Mouse (Mus musculus): ENCODE measurements at regions not wholly inside any gene's neighbourhood (a gene's known extent, or its start where the extent isn't known, plus 50 kb on each side); places are given as distances from the start of the nearest gene placed in this dataset.
A peak's percentile ranks its signal among the peaks of the same experiment; 100 is the strongest.

GRCm38 (mm10) chr11:109069326-109069709 lies 74.9 kb downstream of the E030025P04Rik start:
- Histone ChIP-seq H3K4me3 (ENCODE audit: insufficient read depth in 1 of 2, low read depth in 1 of 2, low read length in 2 of 2, poor library complexity in 1 of 2, severe bottlenecking in 1 of 2) (no peak overlapping the region), H3K4me1 (ENCODE audit: control insufficient read depth in 2 of 2, insufficient read depth in 2 of 2, low read length in 2 of 2, poor library complexity in 1 of 2) (peaks cover 4 to 6% of the 10 kb centered on the region in 2 experiments; a peak in 3 of 4 replicates), H3K36me3 (ENCODE audit: control insufficient read depth, insufficient read depth, low read length, poor library complexity, severe bottlenecking) (no peaks in the 10 kb centered on the region), H3K27ac (ENCODE audit: insufficient read depth, low read depth, low read length, poor library complexity, severe bottlenecking) (no peak overlapping the region), H3K9me3 (ENCODE audit: control insufficient read depth, insufficient read depth, low read depth, low read length) (no peaks in the 10 kb centered on the region), H3K9ac (ENCODE audit: insufficient read depth, low read depth, low read length, poor library complexity, severe bottlenecking) (no peak overlapping the region)
- no peak for DNase-seq (ENCODE audit: low read depth, low spot score)
- TF ChIP-seq MAFK (IDR thresholded peaks at IDR 0.05; ENCODE audit: insufficient read depth, low read depth, low read length), result no peak
- TF ChIP-seq ZNF384 (IDR thresholded peaks at IDR 0.05; ENCODE audit: low read depth, low read length), result no peak
- in situ Hi-C loops (cut with MboI; ENCODE audit: low sequenced_read_pairs in 2 of 2, unreplicated experiment in 2 of 2), result no loop called here

- no peak overlapping the region for H3K4me3 ChIP-seq (ENCODE audit: insufficient read depth in 1 of 2, low read depth in 1 of 2, low read length in 2 of 2, poor library complexity in 1 of 2, severe bottlenecking in 1 of 2)
- no peak for TF ChIP-seq MAFK (IDR thresholded peaks at IDR 0.05; ENCODE audit: insufficient read depth, low read depth, low read length)
- no peak for TF ChIP-seq ZNF384 (IDR thresholded peaks at IDR 0.05; ENCODE audit: low read depth, low read length)
- TF ChIP-seq CHD2 (IDR thresholded peaks at IDR 0.05; ENCODE audit: low read depth, low read length), result no peak
- no peak for TF ChIP-seq ZC3H11A (IDR thresholded peaks at IDR 0.05; ENCODE audit: borderline replicate concordance, low read depth, low read length)
- no peak for TF ChIP-seq HCFC1 (IDR thresholded peaks at IDR 0.05; ENCODE audit: borderline replicate concordance, insufficient read depth, low read length)
- peaks cover 4 to 6% of the 10 kb centered on the region in 2 experiments; a peak in 3 of 4 replicates for H3K4me1 ChIP-seq (ENCODE audit: control insufficient read depth in 2 of 2, insufficient read depth in 2 of 2, low read length in 2 of 2, poor library complexity in 1 of 2)
- H3K27ac ChIP-seq (ENCODE audit: insufficient read depth, low read depth, low read length, poor library complexity, severe bottlenecking), result no peak overlapping the region
- no peaks in the 10 kb centered on the region for H3K36me3 ChIP-seq (ENCODE audit: control insufficient read depth, insufficient read depth, low read length, poor library complexity, severe bottlenecking)
- no peaks in the 10 kb centered on the region for H3K9me3 ChIP-seq (ENCODE audit: control insufficient read depth, insufficient read depth, low read depth, low read length)
- H3K9ac ChIP-seq (ENCODE audit: insufficient read depth, low read depth, low read length, poor library complexity, severe bottlenecking), result no peak overlapping the region
- DNase-seq (ENCODE audit: low read depth, low spot score), result peak; percentile 37
- in situ Hi-C loops (cut with MboI; ENCODE audit: low sequenced_read_pairs in 2 of 2, unreplicated experiment in 2 of 2), result no loop called here
Observed at GRCm38 (mm10) chr11:109068371-109069325, 75.5 kb downstream of the E030025P04Rik start.

GRCm38 (mm10) chr11:109067733-109068132 lies 76.4 kb downstream of the E030025P04Rik start:
- no peak for DNase-seq (ENCODE audit: low read depth, low spot score)
- Histone ChIP-seq H3K9ac (ENCODE audit: insufficient read depth, low read depth, low read length, poor library complexity, severe bottlenecking) (no peak overlapping the region), H3K27ac (ENCODE audit: insufficient read depth, low read depth, low read length, poor library complexity, severe bottlenecking) (no peak overlapping the region), H3K4me1 (ENCODE audit: control insufficient read depth in 2 of 2, insufficient read depth in 2 of 2, low read length in 2 of 2, poor library complexity in 1 of 2) (peaks cover 4 to 6% of the 10 kb centered on the region in 2 experiments; a peak in 3 of 4 replicates), H3K36me3 (ENCODE audit: control insufficient read depth, insufficient read depth, low read length, poor library complexity, severe bottlenecking) (no peaks in the 10 kb centered on the region), H3K9me3 (ENCODE audit: control insufficient read depth, insufficient read depth, low read depth, low read length) (no peaks in the 10 kb centered on the region), H3K4me3 (ENCODE audit: insufficient read depth in 1 of 2, low read depth in 1 of 2, low read length in 2 of 2, poor library complexity in 1 of 2, severe bottlenecking in 1 of 2) (no peak overlapping the region)
- in situ Hi-C loops (cut with MboI; ENCODE audit: low sequenced_read_pairs in 2 of 2, unreplicated experiment in 2 of 2), result no loop called here
- TF ChIP-seq ZC3H11A (IDR thresholded peaks at IDR 0.05; ENCODE audit: borderline replicate concordance, low read depth, low read length) (no peak), CHD2 (IDR thresholded peaks at IDR 0.05; ENCODE audit: low read depth, low read length) (no peak), MAFK (IDR thresholded peaks at IDR 0.05; ENCODE audit: insufficient read depth, low read depth, low read length) (no peak), ZNF384 (IDR thresholded peaks at IDR 0.05; ENCODE audit: low read depth, low read length) (no peak), HCFC1 (IDR thresholded peaks at IDR 0.05; ENCODE audit: borderline replicate concordance, insufficient read depth, low read length) (no peak)

- Histone ChIP-seq H3K4me3 (ENCODE audit: insufficient read depth in 1 of 2, low read depth in 1 of 2, low read length in 2 of 2, poor library complexity in 1 of 2, severe bottlenecking in 1 of 2) (no peak overlapping the region), H3K36me3 (ENCODE audit: control insufficient read depth, insufficient read depth, low read length, poor library complexity, severe bottlenecking) (no peaks in the 10 kb centered on the region), H3K4me1 (ENCODE audit: control insufficient read depth in 2 of 2, insufficient read depth in 2 of 2, low read length in 2 of 2, poor library complexity in 1 of 2) (no peaks in the 10 kb centered on the region), H3K9ac (ENCODE audit: insufficient read depth, low read depth, low read length, poor library complexity, severe bottlenecking) (no peak overlapping the region), H3K27ac (ENCODE audit: insufficient read depth, low read depth, low read length, poor library complexity, severe bottlenecking) (no peak overlapping the region), H3K9me3 (ENCODE audit: control insufficient read depth, insufficient read depth, low read depth, low read length) (no peaks in the 10 kb centered on the region)
- TF ChIP-seq HCFC1 (IDR thresholded peaks at IDR 0.05; ENCODE audit: borderline replicate concordance, insufficient read depth, low read length), result no peak
- in situ Hi-C loops (cut with MboI; ENCODE audit: low sequenced_read_pairs in 2 of 2, unreplicated experiment in 2 of 2), result no loop called here
- no peak for DNase-seq (ENCODE audit: low read depth, low spot score)
Observed at GRCm38 (mm10) chr11:109061971-109062370, 82.2 kb downstream of the E030025P04Rik start.

DNA sequence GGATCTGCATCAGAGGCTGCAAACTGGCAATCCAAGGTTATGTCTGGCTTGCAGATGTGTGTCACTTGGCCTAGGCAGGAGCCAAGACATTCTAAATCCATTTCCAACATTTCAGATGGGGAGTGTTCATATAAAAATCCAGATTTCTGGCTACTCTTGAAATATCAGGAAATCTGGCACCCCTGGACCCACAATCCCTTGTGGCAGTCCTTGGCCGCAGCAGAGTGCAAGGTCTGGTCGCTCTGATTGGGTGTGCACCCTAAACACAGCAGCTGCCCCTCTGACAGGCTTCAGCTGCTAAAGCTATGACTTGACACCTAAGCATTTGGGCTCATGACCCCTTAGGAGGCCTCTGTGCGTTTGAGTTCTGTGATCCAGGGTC lies 83.7 kb downstream of the E030025P04Rik start:
- no peak for TF ChIP-seq CHD2 (IDR thresholded peaks at IDR 0.05; ENCODE audit: low read depth, low read length)
- TF ChIP-seq ZNF384 (IDR thresholded peaks at IDR 0.05; ENCODE audit: low read depth, low read length), result no peak
- no peak for TF ChIP-seq HCFC1 (IDR thresholded peaks at IDR 0.05; ENCODE audit: borderline replicate concordance, insufficient read depth, low read length)
- no peak for TF ChIP-seq MAFK (IDR thresholded peaks at IDR 0.05; ENCODE audit: insufficient read depth, low read depth, low read length)
- no peak for TF ChIP-seq ZC3H11A (IDR thresholded peaks at IDR 0.05; ENCODE audit: borderline replicate concordance, low read depth, low read length)
- Histone ChIP-seq H3K36me3 (ENCODE audit: control insufficient read depth, insufficient read depth, low read length, poor library complexity, severe bottlenecking) (no peaks in the 10 kb centered on the region), H3K4me1 (ENCODE audit: control insufficient read depth in 2 of 2, insufficient read depth in 2 of 2, low read length in 2 of 2, poor library complexity in 1 of 2) (no peaks in the 10 kb centered on the region), H3K9me3 (ENCODE audit: control insufficient read depth, insufficient read depth, low read depth, low read length) (no peaks in the 10 kb centered on the region), H3K27ac (ENCODE audit: insufficient read depth, low read depth, low read length, poor library complexity, severe bottlenecking) (no peak overlapping the region), H3K9ac (ENCODE audit: insufficient read depth, low read depth, low read length, poor library complexity, severe bottlenecking) (no peak overlapping the region), H3K4me3 (ENCODE audit: insufficient read depth in 1 of 2, low read depth in 1 of 2, low read length in 2 of 2, poor library complexity in 1 of 2, severe bottlenecking in 1 of 2) (no peak overlapping the region)
- DNase-seq (ENCODE audit: low read depth, low spot score), result no peak
- in situ Hi-C loops (cut with MboI; ENCODE audit: low sequenced_read_pairs in 2 of 2, unreplicated experiment in 2 of 2), result no loop called here

All from ES-E14 (cell line).